Mouse (Mus musculus): ENCODE data around the gene Cacna2d3. TPM values are rescaled to one million over a fixed set of nuclear protein-coding genes. Genes with fewer than 3 reads are reported as not detected.

Gene Cacna2d3
- polyA plus RNA-seq, 1 experiment: 4.6 TPM

- TF ChIP-seq CTCF (IDR thresholded peaks at IDR 0.05; ENCODE audit: control insufficient read depth, insufficient read depth, insufficient replicate concordance, low read depth, low read length): no peak
- TF ChIP-seq POLR2A (IDR thresholded peaks at IDR 0.05; ENCODE audit: control insufficient read depth, low read depth, low read length): no peak
- Histone ChIP-seq H3K36me3 (ENCODE audit: control insufficient read depth, insufficient read depth, low read length) (no peaks in the 10 kb centered on the region), H3K4me1 (ENCODE audit: control insufficient read depth, insufficient read depth, low read length) (no peaks in the 10 kb centered on the region), H3K4me3 (ENCODE audit: control insufficient read depth, low read depth, low read length) (no peak overlapping the region), H3K27ac (ENCODE audit: control insufficient read depth, insufficient read depth, low read depth, low read length) (no peak overlapping the region), H3K27me3 (ENCODE audit: control insufficient read depth, insufficient read depth, low read length) (no peaks in the 10 kb centered on the region)
These were observed 78.4 kb downstream of the Cacna2d3 start for GRCm38 (mm10) chr14:29643217-29643616.

- Histone ChIP-seq H3K4me3 (ENCODE audit: control insufficient read depth, low read depth, low read length) (no peak overlapping the region), H3K27ac (ENCODE audit: control insufficient read depth, insufficient read depth, low read depth, low read length) (no peak overlapping the region), H3K4me1 (ENCODE audit: control insufficient read depth, insufficient read depth, low read length) (no peaks in the 10 kb centered on the region), H3K36me3 (ENCODE audit: control insufficient read depth, insufficient read depth, low read length) (no peaks in the 10 kb centered on the region), H3K27me3 (ENCODE audit: control insufficient read depth, insufficient read depth, low read length) (no peaks in the 10 kb centered on the region)
- no peak for TF ChIP-seq POLR2A (IDR thresholded peaks at IDR 0.05; ENCODE audit: control insufficient read depth, low read depth, low read length)
These were observed 82.4 kb downstream of the Cacna2d3 start for GRCm38 (mm10) chr14:29639266-29639665.

- peak overlapping the region; percentile 19 for H3K4me3 ChIP-seq (ENCODE audit: control insufficient read depth, low read depth, low read length)
- H3K36me3 ChIP-seq (ENCODE audit: control insufficient read depth, insufficient read depth, low read length): no peaks in the 10 kb centered on the region
- H3K27me3 ChIP-seq (ENCODE audit: control insufficient read depth, insufficient read depth, low read length): no peaks in the 10 kb centered on the region
- TF ChIP-seq POLR2A (IDR thresholded peaks at IDR 0.05; ENCODE audit: control insufficient read depth, low read depth, low read length): no peak
- TF ChIP-seq CTCF (IDR thresholded peaks at IDR 0.05; ENCODE audit: control insufficient read depth, insufficient read depth, insufficient replicate concordance, low read depth, low read length): no peak
- H3K27ac ChIP-seq (ENCODE audit: control insufficient read depth, insufficient read depth, low read depth, low read length): no peak overlapping the region
- no peaks in the 10 kb centered on the region for H3K4me1 ChIP-seq (ENCODE audit: control insufficient read depth, insufficient read depth, low read length)
These were observed 93.5 kb downstream of the Cacna2d3 start for GRCm38 (mm10) chr14:29628213-29628612.

- no peak overlapping the region for H3K4me3 ChIP-seq (ENCODE audit: control insufficient read depth, low read depth, low read length)
- H3K4me1 ChIP-seq (ENCODE audit: control insufficient read depth, insufficient read depth, low read length): no peaks in the 10 kb centered on the region
- H3K27ac ChIP-seq (ENCODE audit: control insufficient read depth, insufficient read depth, low read depth, low read length): no peak overlapping the region
- H3K27me3 ChIP-seq (ENCODE audit: control insufficient read depth, insufficient read depth, low read length): no peaks in the 10 kb centered on the region
- no peak for TF ChIP-seq CTCF (IDR thresholded peaks at IDR 0.05; ENCODE audit: control insufficient read depth, insufficient read depth, insufficient replicate concordance, low read depth, low read length)
- no peak for TF ChIP-seq POLR2A (IDR thresholded peaks at IDR 0.05; ENCODE audit: control insufficient read depth, low read depth, low read length)
- no peaks in the 10 kb centered on the region for H3K36me3 ChIP-seq (ENCODE audit: control insufficient read depth, insufficient read depth, low read length)
These were observed 109.2 kb downstream of the Cacna2d3 start for GRCm38 (mm10) chr14:29612436-29612835.

- TF ChIP-seq CTCF (IDR thresholded peaks at IDR 0.05; ENCODE audit: control insufficient read depth, insufficient read depth, insufficient replicate concordance, low read depth, low read length) (no peak), POLR2A (IDR thresholded peaks at IDR 0.05; ENCODE audit: control insufficient read depth, low read depth, low read length) (no peak)
- H3K4me3 ChIP-seq (ENCODE audit: control insufficient read depth, low read depth, low read length): no peak overlapping the region
- H3K27me3 ChIP-seq (ENCODE audit: control insufficient read depth, insufficient read depth, low read length): no peaks in the 10 kb centered on the region
- no peaks in the 10 kb centered on the region for H3K4me1 ChIP-seq (ENCODE audit: control insufficient read depth, insufficient read depth, low read length)
- H3K36me3 ChIP-seq (ENCODE audit: control insufficient read depth, insufficient read depth, low read length): no peaks in the 10 kb centered on the region
- no peak overlapping the region for H3K27ac ChIP-seq (ENCODE audit: control insufficient read depth, insufficient read depth, low read depth, low read length)
These were observed 112.9 kb downstream of the Cacna2d3 start for GRCm38 (mm10) chr14:29608761-29609160.

GRCm38 (mm10) chr14:29599428-29599827 is 122.2 kb downstream of the Cacna2d3 start:
- Histone ChIP-seq H3K4me3 (ENCODE audit: control insufficient read depth, low read depth, low read length) (no peak overlapping the region), H3K4me1 (ENCODE audit: control insufficient read depth, insufficient read depth, low read length) (no peaks in the 10 kb centered on the region), H3K27ac (ENCODE audit: control insufficient read depth, insufficient read depth, low read depth, low read length) (no peak overlapping the region), H3K36me3 (ENCODE audit: control insufficient read depth, insufficient read depth, low read length) (no peaks in the 10 kb centered on the region), H3K27me3 (ENCODE audit: control insufficient read depth, insufficient read depth, low read length) (no peaks in the 10 kb centered on the region)
- TF ChIP-seq POLR2A (IDR thresholded peaks at IDR 0.05; ENCODE audit: control insufficient read depth, low read depth, low read length) (no peak), CTCF (IDR thresholded peaks at IDR 0.05; ENCODE audit: control insufficient read depth, insufficient read depth, insufficient replicate concordance, low read depth, low read length) (no peak)

GRCm38 (mm10) chr14:29592896-29593295 is 128.8 kb downstream of the Cacna2d3 start:
- TF ChIP-seq CTCF (IDR thresholded peaks at IDR 0.05; ENCODE audit: control insufficient read depth, insufficient read depth, insufficient replicate concordance, low read depth, low read length) (no peak), POLR2A (IDR thresholded peaks at IDR 0.05; ENCODE audit: control insufficient read depth, low read depth, low read length) (no peak)
- Histone ChIP-seq H3K4me1 (ENCODE audit: control insufficient read depth, insufficient read depth, low read length) (no peaks in the 10 kb centered on the region), H3K4me3 (ENCODE audit: control insufficient read depth, low read depth, low read length) (no peak overlapping the region), H3K27me3 (ENCODE audit: control insufficient read depth, insufficient read depth, low read length) (no peaks in the 10 kb centered on the region), H3K27ac (ENCODE audit: control insufficient read depth, insufficient read depth, low read depth, low read length) (no peak overlapping the region), H3K36me3 (ENCODE audit: control insufficient read depth, insufficient read depth, low read length) (no peaks in the 10 kb centered on the region)

- H3K4me3 ChIP-seq (ENCODE audit: control insufficient read depth, low read depth, low read length): no peak overlapping the region
- H3K27me3 ChIP-seq (ENCODE audit: control insufficient read depth, insufficient read depth, low read length): no peaks in the 10 kb centered on the region
- TF ChIP-seq CTCF (IDR thresholded peaks at IDR 0.05; ENCODE audit: control insufficient read depth, insufficient read depth, insufficient replicate concordance, low read depth, low read length) (no peak), POLR2A (IDR thresholded peaks at IDR 0.05; ENCODE audit: control insufficient read depth, low read depth, low read length) (no peak)
- no peak overlapping the region for H3K27ac ChIP-seq (ENCODE audit: control insufficient read depth, insufficient read depth, low read depth, low read length)
- H3K4me1 ChIP-seq (ENCODE audit: control insufficient read depth, insufficient read depth, low read length): no peaks in the 10 kb centered on the region
- H3K36me3 ChIP-seq (ENCODE audit: control insufficient read depth, insufficient read depth, low read length): no peaks in the 10 kb centered on the region
These were observed 132.0 kb downstream of the Cacna2d3 start for GRCm38 (mm10) chr14:29589628-29590027.

Data from testis, adult 2 months (tissue).